Mouse (Mus musculus) spleen, adult 12 weeks (tissue): ENCODE measurements around the gene Plxna4.

Experiments
- DNase-seq: peaks from one replicate; pipeline ENCODE4 v3.0.0; 2022; ENCODE audit warnings: low spot score

Plxna4 gene

GRCm38 (mm10) chr6:32406316-32407095, 181.5 kb downstream of the Plxna4 start:
- DNase-seq = no peak

GRCm38 (mm10) chr6:32402560-32403235, 185.3 kb downstream of the Plxna4 start:
- no peak for DNase-seq

GRCm38 (mm10) chr6:32398261-32398660, 189.7 kb downstream of the Plxna4 start:
- DNase-seq = no peak

GRCm38 (mm10) chr6:32397133-32397730, 190.8 kb downstream of the Plxna4 start:
- DNase-seq = no peak

GRCm38 (mm10) chr6:32395415-32395814, 192.6 kb downstream of the Plxna4 start:
- DNase-seq = no peak

GRCm38 (mm10) chr6:32392262-32392661, 195.7 kb downstream of the Plxna4 start:
- no peak for DNase-seq

GRCm38 (mm10) chr6:32388276-32388675, 199.7 kb downstream of the Plxna4 start:
- DNase-seq = no peak

DNA sequence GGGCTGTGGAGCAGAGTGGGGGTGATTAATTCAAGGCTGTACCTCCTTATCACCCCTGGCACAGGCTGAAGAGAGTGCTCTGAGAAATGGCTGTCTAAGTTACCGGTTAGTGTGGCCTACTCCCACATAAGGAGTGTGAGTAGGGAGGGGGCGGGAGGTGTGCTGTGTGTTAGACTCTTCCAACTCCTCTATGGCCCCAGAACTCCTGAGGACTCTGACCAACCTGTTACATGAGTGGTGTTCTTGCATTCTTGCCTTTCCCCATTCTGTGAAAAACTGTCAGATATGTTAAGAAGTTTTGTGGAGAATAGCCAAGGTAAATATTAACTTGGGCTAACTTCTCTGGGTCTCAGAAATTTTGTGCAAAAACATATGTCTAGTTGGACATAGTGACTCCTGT, 201.1 kb downstream of the Plxna4 start:
- DNase-seq = no peak

DNA sequence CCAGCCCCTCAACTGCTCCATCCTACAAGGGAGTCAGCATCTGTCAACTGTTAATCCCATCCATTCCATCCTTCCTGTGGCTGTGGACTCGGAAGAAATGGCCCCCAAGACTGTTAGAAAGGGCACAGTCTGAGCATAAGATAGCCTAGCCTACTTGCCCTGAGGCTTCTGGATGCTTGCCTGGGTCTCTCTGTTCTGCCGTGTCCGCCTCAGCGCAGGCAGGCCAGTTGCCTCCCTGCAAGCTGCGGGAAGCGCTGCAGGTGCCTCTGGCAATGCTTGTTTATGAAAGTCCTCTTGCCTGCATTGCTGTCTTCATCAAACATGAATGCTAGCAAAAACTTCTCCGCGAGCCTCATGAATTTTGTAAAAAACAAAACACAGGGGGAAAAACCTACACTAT, 203.1 kb downstream of the Plxna4 start:
- DNase-seq = no peak

- DNase-seq = no peak
Observed at GRCm38 (mm10) chr6:32384423-32384822, 203.6 kb downstream of the Plxna4 start.

GRCm38 (mm10) chr6:32381516-32381915, 206.5 kb downstream of the Plxna4 start:
- no peak for DNase-seq

DNA sequence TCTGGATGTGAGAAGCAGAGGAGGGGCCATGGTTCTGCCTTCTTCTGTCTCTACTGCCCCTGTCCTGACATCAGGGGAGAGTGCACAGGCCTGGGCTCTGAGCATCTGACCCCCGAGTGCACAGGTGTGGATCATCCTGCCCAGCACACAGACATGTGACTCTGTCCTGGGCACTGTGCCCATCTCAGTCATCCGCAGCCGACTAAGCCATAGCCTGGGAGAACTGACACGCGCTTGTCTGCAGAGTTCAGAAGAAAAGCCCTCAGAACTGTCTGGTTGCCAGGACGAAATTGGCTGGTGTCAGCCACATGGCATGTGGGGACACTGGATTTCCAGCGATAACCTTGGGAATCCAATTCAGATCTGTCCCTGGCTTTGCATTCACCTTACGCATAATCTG, 210.8 kb downstream of the Plxna4 start:
- DNase-seq = no peak

DNA sequence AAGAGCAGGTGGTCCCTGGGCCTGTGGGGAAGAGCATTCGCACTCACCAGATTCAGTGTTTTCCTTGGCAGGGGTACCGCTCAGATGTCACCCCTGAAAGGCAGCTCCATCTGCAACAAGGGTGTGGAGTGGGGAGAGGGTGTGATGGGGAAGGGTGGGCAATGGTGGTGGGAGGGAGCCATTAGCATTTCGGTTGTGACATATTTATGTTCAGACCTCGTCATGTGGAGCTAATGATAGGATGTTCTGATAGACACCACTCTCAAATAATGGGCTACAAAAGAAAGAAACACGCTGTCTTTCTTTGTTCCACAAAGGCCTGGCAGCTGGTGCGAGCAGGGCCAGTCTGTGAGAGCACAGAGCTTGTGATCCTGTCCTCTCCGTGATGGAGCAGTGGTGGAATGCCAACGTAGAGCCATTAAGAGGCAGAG, 214.0 kb downstream of the Plxna4 start:
- no peak for DNase-seq

DNA sequence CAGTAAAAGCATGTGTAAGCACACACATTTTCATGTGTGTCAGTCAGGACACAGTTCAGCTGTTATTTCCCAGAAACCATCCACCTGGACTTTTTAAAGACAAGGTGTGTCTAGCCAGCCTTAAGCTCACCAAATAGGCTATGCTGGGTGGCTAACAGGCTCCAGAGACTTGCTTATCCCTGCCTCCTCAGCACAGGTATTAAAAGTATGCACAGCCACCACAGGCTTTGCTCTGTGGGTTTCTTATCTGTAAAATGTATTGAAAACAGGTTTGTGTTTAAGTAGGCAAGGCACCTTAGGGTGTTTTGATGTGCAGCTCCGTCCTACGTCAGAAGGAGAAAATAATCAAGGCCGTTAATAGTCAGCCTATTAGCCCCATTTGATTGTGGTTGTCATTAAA, 218.9 kb downstream of the Plxna4 start:
- DNase-seq = no peak

- DNase-seq = no peak
Observed at GRCm38 (mm10) chr6:32368408-32368807, 219.6 kb downstream of the Plxna4 start.

- no peak for DNase-seq
Observed at GRCm38 (mm10) chr6:32364933-32365332, 223.1 kb downstream of the Plxna4 start.

DNA sequence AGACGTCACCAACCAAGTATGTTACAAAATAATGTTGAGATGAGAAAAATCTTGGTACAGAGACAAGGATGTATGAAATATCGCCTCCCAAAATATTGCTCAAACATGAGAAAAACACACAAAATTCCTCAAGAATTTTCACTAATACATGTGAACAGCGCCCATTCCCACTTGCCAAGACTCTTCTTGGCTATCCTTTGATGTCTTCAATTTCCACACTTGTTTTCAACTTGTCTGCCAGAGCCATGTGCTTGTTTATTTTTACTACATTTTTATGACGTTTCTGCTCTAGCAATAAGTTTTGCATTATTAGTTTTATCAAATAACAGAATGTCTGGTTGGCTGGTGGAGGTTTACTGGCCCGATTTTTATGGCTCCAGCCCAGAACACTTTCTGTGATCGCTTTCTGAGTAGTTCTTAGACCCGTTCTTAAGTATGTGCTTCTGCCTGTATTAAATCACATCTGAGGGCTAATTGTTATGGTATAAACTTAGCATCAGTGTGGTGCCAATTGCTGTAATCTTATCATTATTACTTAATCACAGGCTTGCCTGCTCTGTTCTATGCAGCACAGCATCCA, 224.4 kb downstream of the Plxna4 start:
- DNase-seq = no peak

DNA sequence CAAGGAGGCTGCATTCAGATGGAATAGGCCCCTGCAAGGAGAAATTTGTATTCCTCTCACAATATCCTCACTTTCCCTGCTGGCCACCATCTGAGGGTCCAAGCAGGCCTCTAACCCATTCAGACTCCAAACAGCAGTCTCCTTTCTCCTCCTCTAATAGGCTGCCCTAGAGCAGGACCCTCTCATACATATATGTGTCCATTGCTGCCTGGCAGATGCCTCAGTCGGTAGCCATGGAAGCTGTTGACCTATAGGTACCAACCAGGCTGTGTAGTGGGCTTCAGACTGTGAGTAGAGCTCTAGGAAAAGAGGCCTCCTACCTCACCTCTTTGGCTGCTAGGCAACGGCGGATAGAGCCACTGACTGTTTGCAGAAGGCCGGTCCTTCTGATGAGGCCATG, 225.6 kb downstream of the Plxna4 start:
- DNase-seq = no peak

GRCm38 (mm10) chr6:32359675-32360074, 228.3 kb downstream of the Plxna4 start:
- no peak for DNase-seq

- no peak for DNase-seq
Observed at GRCm38 (mm10) chr6:32357497-32357896, 230.5 kb downstream of the Plxna4 start.

DNA sequence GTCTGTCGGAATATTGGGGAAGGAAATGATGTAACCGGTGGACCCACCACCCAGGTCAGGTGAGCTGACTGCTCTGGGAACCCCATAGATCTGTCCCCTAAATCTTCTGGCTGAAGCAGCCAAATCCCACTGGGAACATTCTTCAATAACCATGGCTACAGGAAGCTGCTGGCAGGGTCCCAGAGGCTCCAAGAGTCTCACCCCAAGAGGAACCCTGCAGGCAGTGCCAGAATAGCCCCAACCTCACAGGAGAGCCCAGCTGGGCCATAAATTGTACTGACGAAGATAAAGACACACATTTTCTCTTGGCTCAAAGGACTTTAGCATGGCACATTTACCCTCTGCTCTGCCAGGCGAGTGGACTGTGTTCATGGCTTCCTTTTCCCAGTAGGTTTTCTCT, 232.4 kb downstream of the Plxna4 start:
- no peak for DNase-seq

GRCm38 (mm10) chr6:32348996-32349395, 239.0 kb downstream of the Plxna4 start:
- DNase-seq = no peak

- DNase-seq = no peak
Observed at GRCm38 (mm10) chr6:32348126-32348525, 239.9 kb downstream of the Plxna4 start.
